Mouse (Mus musculus) urinary bladder, adult 2 months (tissue): ENCODE results near the gene Bcl2l15. TPM values are rescaled to one million over a fixed set of nuclear protein-coding genes. Genes with fewer than 3 reads are reported as not detected.
"Not testable (repeated sequence)": the region's sequence is repeated elsewhere in the genome, so short reads cannot be mapped to it uniquely, and the experiment has no call there.

Experiments used
- DNase-seq: peaks from one replicate; pipeline ENCODE4 v3.0.0; 2022; ENCODE audit warnings: low spot score
- polyA plus RNA-seq: library from polyadenylated mRNA; depleted of rRNA; stranded (reverse); fragments of >200 nt; gene quantifications from 2 replicates; pipeline ENCODE4 v1.2.3, GENCODE M21; 2012

Bcl2l15 gene
- polyA plus RNA-seq, 1 experiment, result 0.19 TPM

- DNase-seq, result no peak
These were observed 1.3 kb upstream of the Bcl2l15 start for GRCm38 (mm10) chr3:103831146-103831545.

GRCm38 (mm10) chr3:103834001-103834400 is 1.6 kb downstream of the Bcl2l15 start:
- DNase-seq, result no peak

GRCm38 (mm10) chr3:103835272-103835950 is 3.0 kb downstream of the Bcl2l15 start:
- DNase-seq, result no peak

GRCm38 (mm10) chr3:103835951-103836310 is 3.5 kb downstream of the Bcl2l15 start:
- DNase-seq, result no peak

GRCm38 (mm10) chr3:103836453-103836852 is 4.1 kb downstream of the Bcl2l15 start:
- DNase-seq, result no peak

- no peak for DNase-seq
These were observed 7.3 kb downstream of the Bcl2l15 start for GRCm38 (mm10) chr3:103839711-103840110.

GRCm38 (mm10) chr3:103840195-103840594 is 7.8 kb downstream of the Bcl2l15 start:
- not testable (repeated sequence) for DNase-seq

- not testable (repeated sequence) for DNase-seq
These were observed 8.5 kb downstream of the Bcl2l15 start for GRCm38 (mm10) chr3:103840946-103841345.

- DNase-seq, result no peak
These were observed 18.4 kb downstream of the Bcl2l15 start for GRCm38 (mm10) chr3:103850644-103851363.

GRCm38 (mm10) chr3:103851481-103851880 is 19.1 kb downstream of the Bcl2l15 start:
- no peak for DNase-seq

GRCm38 (mm10) chr3:103851882-103852281 is 19.5 kb downstream of the Bcl2l15 start:
- DNase-seq, result no peak

- no peak for DNase-seq
These were observed 20.3 kb downstream of the Bcl2l15 start for GRCm38 (mm10) chr3:103852565-103853299.

GRCm38 (mm10) chr3:103853804-103854203 is 21.4 kb downstream of the Bcl2l15 start:
- no peak for DNase-seq

- DNase-seq, result no peak
These were observed 24.8 kb downstream of the Bcl2l15 start for GRCm38 (mm10) chr3:103857036-103857805.

- DNase-seq, result no peak
These were observed 25.7 kb downstream of the Bcl2l15 start for GRCm38 (mm10) chr3:103857977-103858563.

- no peak for DNase-seq
These were observed 26.7 kb downstream of the Bcl2l15 start, which contains the start of gene Ptpn22 for GRCm38 (mm10) chr3:103858881-103859801. Gene Ptpn22, plus strand, starts transcription at chr3:103859795.

- no peak for DNase-seq
These were observed 27.5 kb downstream of the Bcl2l15 start for GRCm38 (mm10) chr3:103859851-103860391.

- no peak for DNase-seq
These were observed 30.4 kb downstream of the Bcl2l15 start for GRCm38 (mm10) chr3:103862721-103863220.

- DNase-seq, result no peak
These were observed 31.8 kb downstream of the Bcl2l15 start for GRCm38 (mm10) chr3:103864200-103864599.
